Mouse (Mus musculus) erythroblast, embryonic 14.5 days (primary cell): ENCODE measurements around the gene Sptbn4.

Experiments
- GATA1 ChIP-seq: IDR thresholded peaks from 2 replicates; pipeline ENCODE4 v1.6.1; 2012; ENCODE audit warnings: low read length, inconsistent platforms, mixed read lengths
- TAL1 ChIP-seq: IDR thresholded peaks from 3 replicates; pipeline ENCODE4 v1.6.1; 2012; ENCODE audit warnings: low read length, inconsistent platforms, mixed read lengths

DNA sequence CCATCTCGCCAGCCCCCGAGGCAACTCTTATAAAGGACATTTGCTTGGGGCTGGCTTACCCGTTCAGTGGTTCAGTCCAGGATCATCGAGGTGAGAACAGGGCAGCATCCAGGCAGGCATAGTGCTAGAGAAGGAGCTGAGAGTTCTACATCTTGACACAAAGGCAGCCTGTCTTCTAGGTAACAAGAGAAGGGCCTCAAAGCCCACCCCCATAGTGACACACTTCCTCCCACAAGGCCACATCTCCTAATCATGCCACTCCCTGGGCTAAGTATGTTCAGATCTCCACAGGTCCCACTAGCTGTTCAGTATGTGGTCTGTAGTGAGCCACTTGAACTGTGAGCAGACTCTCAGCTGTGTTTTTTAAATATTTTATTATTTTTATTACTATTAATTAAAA is 36.4 kb upstream of the Sptbn4 start:
- TF ChIP-seq GATA1 (no peak), TAL1 (no peak)
